27 mouse cellular contexts compared by ENCODE assay signal in the genomic region with DNA sequence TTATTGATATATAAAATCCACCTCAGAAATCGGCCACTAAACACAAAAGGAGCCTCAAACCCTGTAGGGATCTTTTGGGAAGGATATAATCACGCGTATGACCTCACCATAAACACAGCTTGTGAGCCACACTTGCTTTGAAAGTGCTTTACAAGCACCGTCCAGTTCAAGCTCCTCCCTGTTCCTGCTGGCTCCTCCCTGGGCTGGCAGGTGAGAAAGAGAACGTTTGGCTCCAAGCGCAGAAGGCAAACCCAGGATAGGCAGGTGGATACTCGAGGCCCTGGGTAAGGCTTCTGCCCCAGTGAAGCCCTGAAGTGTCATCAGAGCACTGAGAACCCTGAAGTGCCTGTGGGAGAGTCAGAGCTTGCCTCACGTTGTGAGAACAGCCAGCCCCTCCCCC.
DNase-seq lines count a peak whose midpoint lies in the region; ATAC-seq and TF ChIP-seq lines count a peak whose summit lies in the region.
"Had no signal": no experiment of that assay in that cellular context is flagged by ENCODE, and none has a peak within 500 bp of the region (broad histone marks: within the 10 kb centered on the region; RNA-seq: fewer than 3 reads in every experiment).

No protein-coding gene starts in this region.

- H3K4me3 ChIP-seq in lung, embryonic 16.5 days (ENCODE audit: low read length): no peak overlapping the region
- no peak overlapping the region for H3K4me3 ChIP-seq in stomach, postnatal 0 days (ENCODE audit: low read depth, low read length)
- H3K4me3 ChIP-seq: embryonic facial prominence, embryonic 10.5 days; embryonic facial prominence, embryonic 13.5 days; erythroblast, embryonic 14.5 days; forebrain, embryonic 10.5 days; forebrain, embryonic 13.5 days; heart, embryonic 12.5 days; heart, embryonic 15.5 days; hindbrain, embryonic 10.5 days; hindbrain, embryonic 13.5 days had no signal

- peak; percentile 49 for ATAC-seq in lung, embryonic 16.5 days (ENCODE audit: low read depth)
- ATAC-seq in stomach, postnatal 0 days (ENCODE audit: low FRiP score, low TSS enrichment): no peak
- ATAC-seq: CD4-positive, CD25-positive, alpha-beta regulatory T cell, adult 4 months; forebrain, embryonic 13.5 days; forebrain, embryonic 16.5 days; hindbrain, embryonic 16.5 days had no signal

- H3K36me3 ChIP-seq in lung, embryonic 16.5 days (ENCODE audit: control insufficient read depth, insufficient read depth, low read length): no peaks in the 10 kb centered on the region
- H3K36me3 ChIP-seq in stomach, postnatal 0 days (ENCODE audit: control insufficient read depth, insufficient read depth, low read length): no peaks in the 10 kb centered on the region
- H3K36me3 ChIP-seq: embryonic facial prominence, embryonic 10.5 days; embryonic facial prominence, embryonic 13.5 days; forebrain, embryonic 10.5 days; heart, embryonic 12.5 days; heart, embryonic 15.5 days; hindbrain, embryonic 10.5 days; hindbrain, embryonic 13.5 days had no signal

- DNase-seq in lung, postnatal 14 days: no peak
- peak; percentile 30 for DNase-seq in fat pad, adult 2 months (ENCODE audit: extremely low read depth, low read depth, low spot score)
- peak; percentile 47 for DNase-seq in gonadal fat pad, adult 2 months (ENCODE audit: low read depth)
- DNase-seq in stomach, postnatal 0 days (ENCODE audit: low spot score): peak; percentile 34
- DNase-seq in gastrocnemius, postnatal 10 days: no peak
- DNase-seq: cerebellum, adult 11 months; cerebellum, adult 8-10 months; cerebellum, postnatal 10 days; cerebellum, postnatal 36 days; embryo, embryonic 11 days; gastrocnemius, postnatal 14 days; heart, adult 18-20 months; heart, postnatal 10 days; heart, postnatal 36 days had no signal

- H3K27me3 ChIP-seq in lung, embryonic 16.5 days (ENCODE audit: control insufficient read depth, insufficient read depth, low read depth, low read length): no peaks in the 10 kb centered on the region
- H3K27me3 ChIP-seq in stomach, postnatal 0 days (ENCODE audit: control insufficient read depth, insufficient read depth, low read length): no peaks in the 10 kb centered on the region
- H3K27me3 ChIP-seq: forebrain, embryonic 13.5 days had no signal

- no peak for TF ChIP-seq CTCF in stomach, postnatal 0 days (IDR thresholded peaks at IDR 0.05; ENCODE audit: low read depth)

- H3K4me1 ChIP-seq in lung, embryonic 16.5 days (replicated peaks; ENCODE audit: control insufficient read depth, insufficient read depth, low read length): no peaks in the 10 kb centered on the region
- H3K4me1 ChIP-seq in stomach, postnatal 0 days (replicated peaks; ENCODE audit: control insufficient read depth, insufficient read depth): no peaks in the 10 kb centered on the region
- H3K4me1 ChIP-seq: forebrain, embryonic 13.5 days; heart, embryonic 12.5 days; heart, embryonic 15.5 days; hindbrain, embryonic 13.5 days had no signal

- H3K9ac ChIP-seq in lung, embryonic 16.5 days (ENCODE audit: low read length): no peak overlapping the region
- no peak overlapping the region for H3K9ac ChIP-seq in stomach, postnatal 0 days (ENCODE audit: low read length)
- H3K9ac ChIP-seq: embryonic facial prominence, embryonic 13.5 days; forebrain, embryonic 13.5 days; heart, embryonic 12.5 days; heart, embryonic 15.5 days; hindbrain, embryonic 13.5 days had no signal

- 36% methylated on average over 8 of the region's 8 CpGs for WGBS in lung, embryonic 16.5 days
- WGBS in stomach, postnatal 0 days: 31% methylated on average over 8 of the region's 8 CpGs

- H3K9me3 ChIP-seq in lung, embryonic 16.5 days (ENCODE audit: control insufficient read depth, low read length): no peaks in the 10 kb centered on the region
- no peaks in the 10 kb centered on the region for H3K9me3 ChIP-seq in stomach, postnatal 0 days (ENCODE audit: control insufficient read depth, low read length)
- H3K9me3 ChIP-seq: embryonic facial prominence, embryonic 10.5 days; forebrain, embryonic 10.5 days; forebrain, embryonic 13.5 days; heart, embryonic 12.5 days; heart, embryonic 15.5 days; hindbrain, embryonic 10.5 days; hindbrain, embryonic 13.5 days had no signal

- no peak overlapping the region for H3K4me2 ChIP-seq in lung, embryonic 16.5 days (ENCODE audit: low read depth, low read length)
- H3K4me2 ChIP-seq in stomach, postnatal 0 days (replicated peaks; ENCODE audit: low read depth): no peak overlapping the region
- H3K4me2 ChIP-seq: embryonic facial prominence, embryonic 13.5 days; forebrain, embryonic 13.5 days; heart, embryonic 12.5 days; heart, embryonic 15.5 days; hindbrain, embryonic 13.5 days had no signal

- no peak for TF ChIP-seq EP300 in stomach, postnatal 0 days (optimal IDR thresholded peaks at IDR 0.05)

- H3K27ac ChIP-seq in lung, embryonic 16.5 days (ENCODE audit: low read length): no peak overlapping the region
- H3K27ac ChIP-seq in stomach, postnatal 0 days (replicated peaks): no peak overlapping the region
- H3K27ac ChIP-seq: embryonic facial prominence, embryonic 10.5 days; embryonic facial prominence, embryonic 13.5 days; forebrain, embryonic 10.5 days; forebrain, embryonic 13.5 days; heart, embryonic 15.5 days; hindbrain, embryonic 10.5 days; hindbrain, embryonic 13.5 days had no signal

Comparison
In these comparisons a context has a peak if more than half of its experiments do, and no peak if none do; other contexts are left out.
1. DNase-seq: peak in fat pad, adult 2 months (single experiment), gonadal fat pad, adult 2 months (single experiment) and stomach, postnatal 0 days (single experiment); none in lung, postnatal 14 days (single experiment) and gastrocnemius, postnatal 10 days (single experiment).